Mouse (Mus musculus) cerebellum, postnatal 25 days (tissue): ENCODE results near the gene Cwh43.

ENCODE experiments used
- DNase-seq, 2 experiments: peaks; one replicate each; pipeline ENCODE4 v3.0.0; 2021; ENCODE audit warnings: mixed read lengths in 2 of 2

The Cwh43 gene

GRCm38 (mm10) chr5:73405981-73406722 lies at the start of gene Cwh43:
Cwh43 (plus strand) TSS chr5:73406075.
- peak; percentile 9 to 13 for DNase-seq

DNA sequence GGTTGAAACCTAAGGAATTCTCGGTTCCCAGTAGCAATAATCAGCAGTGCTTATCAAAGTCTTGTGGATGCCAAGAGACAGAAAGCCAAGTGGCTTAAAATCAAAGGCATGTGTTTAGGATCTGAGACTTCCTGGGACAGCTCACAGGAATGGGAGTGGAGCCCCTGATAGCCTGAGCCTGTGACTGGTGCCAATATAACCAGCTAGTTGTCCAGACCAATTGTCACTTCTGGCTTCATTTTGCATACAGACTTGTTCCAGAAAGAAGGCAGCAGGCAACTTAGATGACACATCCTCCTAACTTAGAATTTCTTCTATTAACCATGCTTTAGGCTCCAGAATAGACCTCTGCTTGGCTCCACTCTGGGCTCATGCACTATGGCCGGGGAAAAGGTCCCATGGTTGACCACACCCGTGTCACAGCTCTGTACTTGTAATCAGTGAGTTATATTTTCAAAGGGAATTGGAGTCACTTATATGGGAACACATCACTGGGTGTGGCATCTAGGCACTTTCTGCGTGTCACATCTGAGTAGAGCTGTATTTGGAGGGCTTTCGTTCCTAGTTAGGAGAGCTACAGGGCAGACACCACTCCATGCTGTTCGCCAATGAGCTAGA lies 46.6 kb upstream of the Cwh43 start:
- DNase-seq, result no peak

GRCm38 (mm10) chr5:73359752-73360141 lies 46.1 kb upstream of the Cwh43 start:
- no peak for DNase-seq

GRCm38 (mm10) chr5:73360240-73360639 lies 45.6 kb upstream of the Cwh43 start:
- DNase-seq, result no peak

DNA sequence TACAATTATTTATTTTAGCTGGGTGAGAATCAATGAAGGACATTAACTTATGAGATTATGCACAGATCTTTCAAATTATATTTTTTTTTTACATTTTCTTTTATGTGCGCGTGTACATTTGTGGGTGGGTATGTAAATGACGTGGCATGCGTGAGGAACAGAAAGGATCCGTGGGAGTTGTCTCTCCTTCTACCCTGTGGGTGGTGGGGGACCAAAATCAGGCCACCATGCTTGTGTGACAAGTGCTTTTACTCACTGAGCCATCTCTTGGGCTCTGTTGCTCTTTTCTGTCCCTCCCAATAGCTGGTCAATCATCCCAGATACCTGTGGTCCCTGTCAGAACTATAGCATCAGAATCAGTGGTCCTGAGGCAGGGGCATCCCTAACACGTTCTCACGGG lies 43.5 kb upstream of the Cwh43 start:
- DNase-seq, result no peak

DNA sequence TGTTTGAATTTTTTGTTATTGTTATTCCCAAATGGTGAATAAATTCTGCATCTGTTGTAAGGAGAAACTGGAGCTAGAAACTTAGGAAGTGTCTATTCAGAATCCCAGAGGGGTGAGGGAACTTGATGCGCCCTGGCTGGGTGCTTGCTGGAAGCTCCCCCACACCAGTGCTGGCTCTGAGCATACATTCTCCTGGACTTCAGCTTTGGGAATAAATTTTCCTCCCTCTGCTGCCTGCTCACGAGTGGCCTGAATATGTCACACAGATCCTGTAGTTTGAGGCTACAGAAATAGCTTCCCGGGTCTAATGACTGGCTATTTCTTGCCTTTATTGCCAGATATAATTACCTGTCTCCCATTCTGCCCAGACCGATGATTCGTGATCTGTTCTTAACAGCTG lies 43.1 kb upstream of the Cwh43 start:
- no peak for DNase-seq

GRCm38 (mm10) chr5:73364107-73364864 lies 41.6 kb upstream of the Cwh43 start:
- DNase-seq, result no peak

DNA sequence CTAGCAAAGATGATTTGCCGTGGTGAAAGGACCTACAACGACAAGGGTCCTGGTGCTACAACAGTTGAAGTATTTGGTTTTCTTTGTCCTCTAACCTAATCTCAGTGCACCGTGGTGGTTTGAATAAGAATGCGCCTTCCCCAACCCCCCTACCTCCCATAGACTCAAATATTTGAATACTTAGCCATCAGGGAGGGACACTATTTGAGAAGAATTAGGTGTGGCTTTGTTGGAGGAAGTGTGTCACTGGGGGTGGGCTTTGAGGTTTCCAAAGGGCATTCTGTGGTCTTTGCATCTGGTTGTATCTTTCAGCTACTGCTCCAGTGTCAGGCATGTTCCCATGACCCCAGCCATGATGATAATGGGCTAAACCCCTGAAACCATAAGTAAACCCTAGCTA lies 38.0 kb upstream of the Cwh43 start:
- no peak for DNase-seq

DNA sequence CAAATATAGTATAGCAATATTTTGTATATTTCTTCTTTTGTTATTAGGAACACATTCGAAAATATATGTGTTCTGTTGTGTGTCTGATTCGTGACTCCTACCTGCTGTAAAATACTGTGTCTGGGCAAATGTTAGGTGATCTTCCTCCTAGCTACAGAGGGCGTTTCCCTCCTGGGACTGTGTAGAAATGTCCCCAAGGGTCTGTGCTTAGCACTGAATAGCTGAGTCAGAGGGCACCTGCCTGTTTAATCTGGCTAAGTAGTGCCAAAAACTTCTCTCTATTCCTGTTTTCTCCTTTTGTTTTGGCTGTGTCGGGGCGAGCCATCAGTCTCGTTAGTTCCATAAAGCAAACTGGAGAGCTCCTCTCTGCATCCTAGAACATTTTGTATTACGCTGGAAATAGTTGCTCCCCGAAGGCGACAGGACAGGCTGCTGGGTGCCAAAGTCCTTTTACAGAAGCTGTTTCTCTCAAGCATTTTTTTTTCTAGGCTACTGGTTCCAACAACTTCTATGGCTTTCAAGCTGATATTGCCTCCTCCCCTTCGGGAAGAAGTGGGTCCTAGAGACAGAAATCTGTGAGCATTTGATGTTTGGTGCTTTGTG lies 36.9 kb upstream of the Cwh43 start:
- no peak for DNase-seq

DNA sequence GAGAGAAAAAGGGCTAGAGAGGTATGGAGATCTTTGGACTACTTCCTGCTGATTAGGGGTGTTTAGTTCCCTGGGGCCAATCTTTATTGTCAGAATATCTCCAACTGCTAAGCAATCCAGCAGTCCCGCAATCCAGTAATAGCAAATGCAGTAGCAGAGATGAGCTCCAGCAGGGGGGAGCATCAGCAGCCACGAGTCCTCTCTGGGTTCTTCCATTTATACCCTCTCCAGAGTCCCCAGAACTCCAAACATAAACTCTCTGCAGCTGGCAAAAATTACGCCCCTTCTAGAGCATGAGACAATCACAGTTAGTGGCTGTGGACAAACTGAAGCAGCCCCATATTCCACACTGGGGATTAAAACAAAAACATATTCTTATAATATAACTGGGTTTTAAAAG lies 36.1 kb upstream of the Cwh43 start:
- no peak for DNase-seq

DNA sequence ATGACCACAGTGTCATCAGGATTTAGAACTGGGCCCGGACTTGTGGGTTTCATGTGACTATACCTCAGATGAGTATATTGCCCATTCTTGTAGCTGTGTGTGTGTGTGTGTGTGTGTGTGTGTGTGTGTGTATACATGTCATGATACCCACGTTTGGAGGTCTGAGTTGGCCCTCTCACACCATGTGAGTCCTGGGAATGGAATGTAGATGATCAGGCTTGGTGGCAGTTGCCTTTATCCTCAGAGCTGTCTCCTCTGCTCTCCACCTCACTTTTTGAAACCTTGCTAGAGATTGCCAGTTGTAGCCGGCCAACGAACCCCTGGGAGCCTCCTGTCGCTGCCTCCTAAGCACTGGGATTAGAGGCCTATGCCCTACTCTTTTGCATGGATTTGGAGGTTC lies 33.3 kb upstream of the Cwh43 start:
- DNase-seq, result no peak

DNA sequence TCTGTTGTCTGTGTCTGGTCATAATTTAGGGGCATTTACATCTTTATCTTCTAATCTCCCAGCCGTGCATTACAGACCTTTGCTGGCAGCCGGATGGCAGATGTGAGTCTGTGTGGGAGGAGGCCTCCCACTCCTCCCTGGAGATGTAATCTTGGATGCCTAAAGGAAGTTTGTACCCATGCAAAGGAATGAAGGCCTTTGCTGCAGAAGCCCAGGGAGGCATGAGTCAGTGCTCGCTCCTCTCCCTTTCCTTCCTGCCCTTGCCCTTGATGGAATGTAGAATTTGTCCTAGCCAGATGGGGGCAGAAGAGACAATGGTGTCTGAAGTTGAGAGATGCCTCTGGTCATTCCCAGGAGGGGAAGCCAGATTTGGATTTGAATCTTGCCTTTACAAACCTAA lies 32.7 kb upstream of the Cwh43 start:
- no peak for DNase-seq

DNA sequence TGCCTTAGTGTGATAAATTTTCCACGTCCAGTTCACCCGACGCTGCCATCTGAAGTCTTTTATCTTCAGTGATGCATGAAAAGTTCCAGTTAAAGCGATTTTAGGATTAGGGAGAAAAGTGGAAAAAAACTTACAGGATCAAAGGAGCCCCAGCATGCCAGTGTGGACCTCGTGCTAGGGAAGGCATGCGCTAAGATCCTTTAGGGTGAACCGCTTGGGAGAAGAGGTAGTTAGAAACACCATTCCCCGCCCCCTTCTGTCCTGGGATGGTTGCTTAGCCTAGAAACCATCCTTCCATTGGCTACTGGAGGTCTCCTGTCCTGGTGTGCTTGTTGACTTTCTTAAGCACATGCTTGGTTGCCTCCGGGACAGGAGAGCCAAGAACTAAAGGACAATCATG lies 29.8 kb upstream of the Cwh43 start:
- no peak for DNase-seq

DNA sequence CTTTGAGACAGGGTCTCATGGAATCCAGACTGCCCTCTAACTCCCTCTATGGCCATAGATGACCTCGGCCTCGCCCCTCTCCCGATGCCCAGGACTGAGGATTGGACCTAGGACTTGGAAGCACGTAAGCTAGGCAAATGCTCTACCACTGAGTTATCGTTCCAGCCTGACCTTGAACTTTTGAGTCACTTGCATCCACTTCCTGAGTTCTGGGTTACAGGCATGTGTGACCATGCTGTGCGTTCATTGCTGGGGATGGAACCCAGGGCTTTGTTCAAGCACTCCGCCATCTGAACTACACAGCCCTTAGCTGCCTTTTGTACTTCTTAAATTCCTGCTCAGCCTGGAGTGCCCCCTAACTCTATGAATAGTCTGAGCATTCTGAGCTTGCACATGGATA lies 29.4 kb upstream of the Cwh43 start:
- no peak for DNase-seq

DNA sequence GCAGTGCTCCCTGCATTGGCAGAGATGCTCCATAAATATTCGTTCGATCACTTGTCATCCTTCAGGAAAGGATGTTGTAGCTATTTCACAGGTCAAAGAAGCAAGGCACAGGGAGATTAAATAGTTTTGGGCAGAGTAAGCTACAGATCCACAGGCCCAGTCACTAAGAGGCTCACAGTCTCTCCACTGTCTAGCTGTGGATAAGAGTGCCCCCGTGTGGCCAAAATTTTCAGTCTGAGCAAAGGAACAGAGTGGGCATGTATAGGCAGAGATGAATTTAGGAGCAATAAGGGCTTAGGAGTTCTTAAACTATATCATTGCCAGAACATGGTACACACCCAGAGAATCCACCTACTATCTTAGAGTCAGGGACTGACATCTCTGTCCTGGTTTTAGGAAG lies 26.0 kb upstream of the Cwh43 start:
- peak; percentile 77 to 88 for DNase-seq

DNA sequence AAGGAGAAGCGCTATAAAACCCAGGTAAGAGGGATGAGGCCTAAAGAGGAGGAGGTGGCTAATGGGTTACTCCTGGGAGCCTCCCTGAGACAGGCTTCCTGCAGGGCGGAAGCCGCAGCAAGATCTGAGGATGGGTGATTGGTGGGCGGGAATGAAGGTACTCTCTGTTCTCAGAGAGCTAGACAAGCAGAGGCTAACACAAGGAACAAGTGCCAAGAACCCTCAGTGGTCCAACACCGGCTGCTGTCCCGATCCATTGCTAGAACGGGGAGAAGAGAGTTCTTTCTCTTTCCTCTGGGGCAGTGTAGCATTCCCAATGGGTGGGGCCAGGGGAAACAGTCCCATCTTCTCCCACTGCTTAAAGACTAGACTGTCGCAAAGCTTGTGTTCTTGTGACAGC lies 25.0 kb upstream of the Cwh43 start:
- no peak for DNase-seq

DNA sequence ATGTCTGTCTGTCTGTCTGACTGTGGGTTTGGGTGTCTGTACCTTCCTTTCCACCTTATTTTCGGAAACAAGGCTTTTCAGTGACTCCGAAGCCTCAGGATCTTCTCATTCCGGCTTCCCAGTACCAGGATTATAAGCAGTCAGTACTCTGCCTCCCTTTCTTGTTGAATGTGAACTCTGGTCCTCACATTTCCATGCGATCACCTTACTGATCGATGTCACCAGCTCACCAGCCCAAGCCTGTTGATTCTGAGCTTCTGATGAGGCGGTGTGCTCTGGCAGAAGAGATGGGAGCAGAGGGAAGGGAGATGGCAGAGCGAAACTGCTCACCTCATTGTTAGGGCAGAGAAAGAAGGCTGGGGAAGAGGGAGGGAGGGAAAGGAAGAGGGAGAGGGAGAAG lies 24.4 kb upstream of the Cwh43 start:
- DNase-seq, result no peak

DNA sequence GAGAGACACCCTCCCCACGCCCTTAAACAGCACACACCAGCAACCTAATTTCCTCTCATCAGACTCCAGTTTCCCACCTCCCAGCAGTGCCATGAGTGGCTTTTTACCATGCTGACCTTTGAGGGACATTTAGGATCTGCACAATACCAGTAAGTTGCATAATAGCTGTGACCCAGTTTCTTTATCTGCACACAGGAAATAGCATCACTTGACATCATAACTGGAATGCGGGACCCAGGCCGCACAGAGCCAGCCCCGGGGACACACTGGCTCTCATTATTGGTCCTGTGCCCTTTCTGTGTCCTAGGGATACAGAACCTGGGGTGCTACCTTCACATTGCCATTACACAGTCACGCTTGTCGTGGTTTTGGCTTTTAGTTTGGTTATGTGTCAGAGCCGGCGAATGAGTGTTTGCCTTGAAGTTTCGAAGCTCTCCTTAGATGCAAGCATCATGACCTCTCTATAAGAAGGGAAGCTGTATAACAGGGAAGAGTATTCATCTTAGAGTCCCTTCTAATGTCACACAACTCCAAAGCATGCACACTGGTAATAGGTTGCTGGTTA lies 23.8 kb upstream of the Cwh43 start:
- no peak for DNase-seq

- DNase-seq, result peak; percentile 64 to 79
These were observed 22.9 kb upstream of the Cwh43 start for GRCm38 (mm10) chr5:73382737-73383646.

DNA sequence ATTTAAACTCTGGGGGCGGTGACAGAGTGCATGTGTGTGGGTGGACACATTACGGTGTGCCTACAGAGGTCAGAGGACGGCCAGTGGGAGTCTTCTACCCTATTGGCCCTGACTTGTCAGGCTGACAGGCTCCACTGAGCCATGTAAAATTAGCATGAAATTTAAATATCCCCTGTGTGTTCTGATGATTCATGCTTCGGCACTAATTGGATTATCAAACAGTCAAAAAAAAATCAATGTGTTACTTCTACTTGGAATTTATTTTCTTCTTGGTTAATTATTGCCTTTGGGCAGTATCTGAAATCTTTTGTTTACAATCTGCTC lies 22.3 kb upstream of the Cwh43 start:
- DNase-seq, result no peak

GRCm38 (mm10) chr5:73393041-73393440 lies 12.8 kb upstream of the Cwh43 start:
- DNase-seq, result no peak

DNA sequence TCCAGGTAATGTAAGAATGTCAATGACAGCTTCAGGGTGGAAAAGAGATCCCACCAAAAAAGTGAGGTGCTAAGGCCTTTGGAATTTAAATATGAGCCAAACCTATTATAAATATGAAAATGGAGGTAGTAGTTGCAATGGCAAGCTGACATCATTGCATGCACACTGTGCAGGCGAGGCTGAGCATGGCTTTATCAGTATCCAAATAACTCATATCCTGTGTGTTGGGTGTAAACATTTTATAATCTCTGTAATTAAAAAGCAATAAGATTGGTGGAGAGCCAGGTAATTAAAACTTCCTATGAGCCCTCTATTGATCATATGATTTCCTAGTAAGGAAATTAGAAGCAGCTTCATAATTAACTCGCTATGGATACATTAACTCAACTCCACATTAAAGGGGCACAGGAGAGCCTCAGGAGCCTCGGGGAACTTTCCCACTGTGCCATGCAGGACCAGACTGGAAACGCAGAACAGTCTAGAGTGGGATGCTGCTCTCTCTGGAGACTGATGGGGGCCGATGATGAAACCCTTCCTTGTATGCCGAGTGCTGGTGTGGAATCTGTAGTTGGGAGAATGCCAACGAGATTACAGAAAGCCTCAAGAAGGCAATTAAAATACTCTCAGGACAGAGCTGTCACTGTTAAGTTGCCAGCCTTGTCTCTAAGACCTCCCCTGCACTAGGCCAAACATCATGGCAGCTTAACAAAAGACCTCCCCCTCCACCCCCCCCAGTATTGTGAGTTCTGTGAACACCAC lies 5.9 kb upstream of the Cwh43 start:
- DNase-seq, result no peak
